Mouse (Mus musculus): ENCODE measurements around the gene Notch4.

Notch4 gene

GRCm38 (mm10) chr17:34593752-34594525 lies 29.9 kb downstream of the Notch4 start:
- DNase-seq (ENCODE audit: low spot score in 2 of 2), result no peak

GRCm38 (mm10) chr17:34596098-34596497 lies 32.0 kb downstream of the Notch4 start:
- no peak for DNase-seq (ENCODE audit: low spot score in 2 of 2)

GRCm38 (mm10) chr17:34597566-34598095 lies 33.6 kb downstream of the Notch4 start, which contains the start of gene Ager:
Ager (plus strand) TSS chr17:34597862.
- no peak for DNase-seq (ENCODE audit: low spot score in 2 of 2)

- DNase-seq (ENCODE audit: low spot score in 2 of 2), result no peak
Measured at GRCm38 (mm10) chr17:34599891-34600290, 35.8 kb downstream of the Notch4 start.

- DNase-seq (ENCODE audit: low spot score in 2 of 2), result no peak
Measured at GRCm38 (mm10) chr17:34601796-34602195, 37.7 kb downstream of the Notch4 start.

GRCm38 (mm10) chr17:34603375-34604060 lies 39.5 kb downstream of the Notch4 start, which contains the start of gene Rnf5:
Rnf5 (minus strand) TSS chr17:34603690.
- peak; percentile 98 to 99 for DNase-seq (ENCODE audit: low spot score in 2 of 2)

- peak; percentile 99 to 100 for DNase-seq (ENCODE audit: low spot score in 2 of 2)
Measured at GRCm38 (mm10) chr17:34604061-34604508, 40.0 kb downstream of the Notch4 start, which contains the start of gene Agpat1. Agpat1 (plus strand) TSS chr17:34604262.

- no peak for DNase-seq (ENCODE audit: low spot score in 2 of 2)
Measured at GRCm38 (mm10) chr17:34604511-34605237, 40.6 kb downstream of the Notch4 start.

GRCm38 (mm10) chr17:34605609-34606008 lies 41.5 kb downstream of the Notch4 start:
- DNase-seq (ENCODE audit: low spot score in 2 of 2), result peak; percentile 94 to 95

GRCm38 (mm10) chr17:34606186-34607039 lies 42.3 kb downstream of the Notch4 start:
- no peak for DNase-seq (ENCODE audit: low spot score in 2 of 2)

GRCm38 (mm10) chr17:34607997-34608396 lies 43.9 kb downstream of the Notch4 start:
- DNase-seq (ENCODE audit: low spot score in 2 of 2), result no peak

GRCm38 (mm10) chr17:34611050-34611449 lies 47.0 kb downstream of the Notch4 start:
- DNase-seq (ENCODE audit: low spot score in 2 of 2), result no peak

GRCm38 (mm10) chr17:34613054-34613645 lies 49.1 kb downstream of the Notch4 start:
- DNase-seq (ENCODE audit: low spot score in 2 of 2), result no peak

- no peak for DNase-seq (ENCODE audit: low spot score in 2 of 2)
Measured at GRCm38 (mm10) chr17:34613830-34614229, 49.8 kb downstream of the Notch4 start.

GRCm38 (mm10) chr17:34615871-34616270 lies 51.8 kb downstream of the Notch4 start, which contains the start of gene Egfl8:
Egfl8 (minus strand) TSS chr17:34615971.
- no peak for DNase-seq (ENCODE audit: low spot score in 2 of 2)

GRCm38 (mm10) chr17:34618999-34619398 lies 54.9 kb downstream of the Notch4 start:
- peak; percentile 66 to 86 for DNase-seq (ENCODE audit: low spot score in 2 of 2)

- no peak for DNase-seq (ENCODE audit: low spot score in 2 of 2)
Measured at GRCm38 (mm10) chr17:34621006-34621405, 56.9 kb downstream of the Notch4 start.

- no peak for DNase-seq (ENCODE audit: low spot score in 2 of 2)
Measured at GRCm38 (mm10) chr17:34623161-34623560, 59.1 kb downstream of the Notch4 start.

GRCm38 (mm10) chr17:34624981-34625380 lies 60.9 kb downstream of the Notch4 start:
- no peak for DNase-seq (ENCODE audit: low spot score in 2 of 2)

- DNase-seq (ENCODE audit: low spot score in 2 of 2), result no peak
Measured at GRCm38 (mm10) chr17:34626062-34626772, 62.1 kb downstream of the Notch4 start.
